Mouse (Mus musculus) central nervous system, embryonic 14 days (tissue): ENCODE results near the gene Cer1. TPM values are rescaled to one million over a fixed set of nuclear protein-coding genes. Genes with fewer than 3 reads are reported as not detected.

Source experiments
- polyA plus RNA-seq: library from polyadenylated mRNA; depleted of rRNA; stranded (reverse); fragments of >200 nt; gene quantifications from 2 replicates; pipeline ENCODE4 v1.2.3, GENCODE M21; 2012; rRNA removed

The Cer1 gene
- 0.17 and 0.20 TPM in 2 replicates for polyA plus RNA-seq

GRCm38 (mm10) chr4:82884636-82885534 lies at the start of gene Cer1:
Gene Cer1, minus strand, starts transcription at chr4:82885148.

GRCm38 (mm10) chr4:82859131-82860125 lies 25.5 kb downstream of the Cer1 start, which contains the start of gene Zdhhc21:
Gene Zdhhc21, minus strand, starts transcription at chr4:82859958.

Other genes starting within 250 kb of the Cer1 start
- 65.2 and 92.0 TPM in 2 replicates for gene Nfib, start 179.4 kb downstream of the Cer1 start, polyA plus RNA-seq
- 11.6 and 12.0 TPM in 2 replicates for gene Zdhhc21, start 25.2 kb downstream of the Cer1 start, polyA plus RNA-seq
- gene Frem1, start 167.2 kb upstream of the Cer1 start, polyA plus RNA-seq = 5.6 and 8.3 TPM in 2 replicates